In genomic region chr6:128085488-128086066, GRCm38 (mm10) we compare ENCODE assay signal across 15 mouse cellular contexts. TPM values are rescaled to one million over a fixed set of nuclear protein-coding genes. Genes with fewer than 3 reads are reported as not detected.
DNase-seq lines count a peak whose midpoint lies in the region; ATAC-seq and TF ChIP-seq lines count a peak whose summit lies in the region.
"Had no signal": no experiment of that assay in that cellular context is flagged by ENCODE, and none has a peak within 500 bp of the region (broad histone marks: within the 10 kb centered on the region; RNA-seq: fewer than 3 reads in every experiment).

No protein-coding gene starts in this region.

- DNase-seq in heart, embryonic 10.5 days (ENCODE audit: low spot score): no peak
- DNase-seq in heart, postnatal 14 days: no peak
- peak; percentile 68 for DNase-seq in brain, embryonic 14.5 days (ENCODE audit: low read depth)
- peak; percentile 65 for DNase-seq in forebrain, postnatal 0 days
- peak; percentile 44 for DNase-seq in midbrain, embryonic 14.5 days
- DNase-seq in cerebellum, adult 18-20 months: no peak
- no peak for DNase-seq in lung, postnatal 10 days
- DNase-seq in frontal cortex, adult 2 months (ENCODE audit: extremely low spot score in 1 of 2, low spot score in 1 of 2): no peak
- DNase-seq: cerebellum, adult 9-10 months; heart, adult 18-20 months; heart, postnatal 36 days; kidney, adult 2 months; liver; lung, embryonic 14.5 days; thymus, postnatal 4 days had no signal

- 64% methylated on average over 9 of the region's 9 CpGs for WGBS in heart, embryonic 10.5 days
- 57% methylated on average over 9 of the region's 9 CpGs for WGBS in forebrain, postnatal 0 days
- WGBS in midbrain, embryonic 14.5 days: 59% methylated on average over 9 of the region's 9 CpGs

- no peak overlapping the region for H3K9ac ChIP-seq in forebrain, postnatal 0 days
- H3K9ac ChIP-seq in midbrain, embryonic 14.5 days (replicated peaks; ENCODE audit: low read length): no peak overlapping the region
- H3K9ac ChIP-seq: lung, embryonic 14.5 days had no signal

- peak; percentile 68 for ATAC-seq in forebrain, postnatal 0 days
- ATAC-seq in midbrain, embryonic 14.5 days (ENCODE audit: low FRiP score, low TSS enrichment): no peak

- intact Hi-C loops in heart, postnatal 14 days (cut with DNase I): no loop called here

- no peaks in the 10 kb centered on the region for H3K9me3 ChIP-seq in heart, embryonic 10.5 days
- no peaks in the 10 kb centered on the region for H3K9me3 ChIP-seq in forebrain, postnatal 0 days (ENCODE audit: low read length)
- no peaks in the 10 kb centered on the region for H3K9me3 ChIP-seq in midbrain, embryonic 14.5 days (ENCODE audit: control insufficient read depth, low read length)

- TF ChIP-seq POLR2A in brain, embryonic 14.5 days (IDR thresholded peaks at IDR 0.05; ENCODE audit: borderline replicate concordance, extremely low read depth, insufficient read depth, insufficient read length, poor library complexity, severe bottlenecking): no peak

- H3K27me3 ChIP-seq in heart, embryonic 10.5 days (ENCODE audit: insufficient read depth, poor library complexity, severe bottlenecking): no peaks in the 10 kb centered on the region
- no peaks in the 10 kb centered on the region for H3K27me3 ChIP-seq in forebrain, postnatal 0 days (ENCODE audit: insufficient read depth, low read length)
- H3K27me3 ChIP-seq in midbrain, embryonic 14.5 days (ENCODE audit: control insufficient read depth, insufficient read depth, low read length): no peaks in the 10 kb centered on the region

- no peak overlapping the region for H3K4me2 ChIP-seq in forebrain, postnatal 0 days (ENCODE audit: low read depth)
- no peak overlapping the region for H3K4me2 ChIP-seq in midbrain, embryonic 14.5 days (ENCODE audit: low read length)
- H3K4me2 ChIP-seq: lung, embryonic 14.5 days had no signal

- no peak overlapping the region for H3K4me3 ChIP-seq in heart, embryonic 10.5 days
- H3K4me3 ChIP-seq in forebrain, postnatal 0 days (ENCODE audit: low read depth, low read length): no peak overlapping the region
- H3K4me3 ChIP-seq in midbrain, embryonic 14.5 days (replicated peaks; ENCODE audit: low read depth, low read length): no peak overlapping the region

- peaks cover 10% of the 10 kb centered on the region; the same call in 1 of the 2 replicates for H3K36me3 ChIP-seq in heart, embryonic 10.5 days
- H3K36me3 ChIP-seq in forebrain, postnatal 0 days (ENCODE audit: insufficient read depth): no peaks in the 10 kb centered on the region
- H3K36me3 ChIP-seq in midbrain, embryonic 14.5 days (ENCODE audit: control insufficient read depth, insufficient read depth, low read length): no peaks in the 10 kb centered on the region

- no peak for TF ChIP-seq CTCF in brain, embryonic 14.5 days (IDR thresholded peaks at IDR 0.05; ENCODE audit: borderline replicate concordance, extremely low read depth, insufficient read depth, insufficient read length)
- TF ChIP-seq CTCF in forebrain, postnatal 0 days (IDR thresholded peaks at IDR 0.05; ENCODE audit: low read depth): 0 out of 2 replicates have a peak, but pooled peaks have one; percentile 1

- H3K4me1 ChIP-seq in heart, embryonic 10.5 days: peaks cover 62% of the 10 kb centered on the region
- peaks cover 12% of the 10 kb centered on the region; the same call in 1 of the 2 replicates for H3K4me1 ChIP-seq in forebrain, postnatal 0 days (ENCODE audit: insufficient read depth)
- H3K4me1 ChIP-seq in midbrain, embryonic 14.5 days (ENCODE audit: control insufficient read depth, insufficient read depth, low read length): peaks cover 11% of the 10 kb centered on the region; the same call in 1 of the 2 replicates

- H3K27ac ChIP-seq in heart, embryonic 10.5 days: peak overlapping the region; percentile 73; the same call in 1 of the 2 replicates
- peak overlapping the region; percentile 68 for H3K27ac ChIP-seq in forebrain, postnatal 0 days (ENCODE audit: low read depth, low read length)
- 0 out of 2 replicates have a peak overlapping the region, but pooled peaks have one; percentile 20 for H3K27ac ChIP-seq in midbrain, embryonic 14.5 days (replicated peaks; ENCODE audit: low read depth, low read length)

RNA-seq across cellular contexts. Expression of gene Tspan9, which starts 57.8 kb away (rescaled TPM):
- polyA plus RNA-seq in heart, embryonic 10.5 days (2016; fragmentation: Nextera tagmentation; extraction: Ambion mirVana): 111 and 177 TPM in 2 replicates
- 100 to 1,000 TPM; 105 to 126 TPM for total RNA-seq in heart, postnatal 14 days (2021)
- 41.8 and 49.7 TPM in 2 replicates for polyA plus RNA-seq in brain, embryonic 14.5 days (2012; rRNA removed)
- 140 and 150 TPM in 2 replicates for total RNA-seq in forebrain, postnatal 0 days (2014; rRNA removed)
- polyA plus RNA-seq in forebrain, postnatal 0 days (2015; fragmentation: Nextera tagmentation; extraction: Ambion mirVana): 52.7 and 63.9 TPM in 2 replicates
- polyA plus RNA-seq in midbrain, embryonic 14.5 days (2014; fragmentation: Nextera tagmentation; extraction: Ambion mirVana): 31.1 and 31.3 TPM in 2 replicates
- polyA plus RNA-seq in frontal cortex, adult 2 months (2012; rRNA removed): 56.9 and 60.6 TPM in 2 replicates

Comparison
In these comparisons a context has a peak if more than half of its experiments do, and no peak if none do; other contexts are left out.
1. DNase-seq: peak in brain, embryonic 14.5 days (single experiment), forebrain, postnatal 0 days (single experiment) and midbrain, embryonic 14.5 days (single experiment); none in heart, embryonic 10.5 days (single experiment), heart, postnatal 14 days (0 of 2), cerebellum, adult 18-20 months (0 of 2), lung, postnatal 10 days (single experiment) and frontal cortex, adult 2 months (0 of 2).
2. H3K27ac ChIP-seq: peak in every context shown above with its lines; median percentile 73 in heart, embryonic 10.5 days; 68 in forebrain, postnatal 0 days; 20 in midbrain, embryonic 14.5 days.